Mouse (Mus musculus) liver, adult 2 months (tissue): ENCODE data around the gene Ppfia2.

ENCODE experiments used
- CTCF ChIP-seq: fragments of 200-500 bp; IDR thresholded peaks from 2 replicates; pipeline ENCODE4 v1.5.1; 2011; ENCODE audit warnings: low read depth, low read length, control low read depth
- POLR2A ChIP-seq: fragments of 200-500 bp; IDR thresholded peaks from 2 replicates; pipeline ENCODE4 v1.6.1; 2011; ENCODE audit warnings: low read length, control low read depth; ENCODE audit not compliant: insufficient read depth; ENCODE audit errors: extremely low read depth

DNA sequence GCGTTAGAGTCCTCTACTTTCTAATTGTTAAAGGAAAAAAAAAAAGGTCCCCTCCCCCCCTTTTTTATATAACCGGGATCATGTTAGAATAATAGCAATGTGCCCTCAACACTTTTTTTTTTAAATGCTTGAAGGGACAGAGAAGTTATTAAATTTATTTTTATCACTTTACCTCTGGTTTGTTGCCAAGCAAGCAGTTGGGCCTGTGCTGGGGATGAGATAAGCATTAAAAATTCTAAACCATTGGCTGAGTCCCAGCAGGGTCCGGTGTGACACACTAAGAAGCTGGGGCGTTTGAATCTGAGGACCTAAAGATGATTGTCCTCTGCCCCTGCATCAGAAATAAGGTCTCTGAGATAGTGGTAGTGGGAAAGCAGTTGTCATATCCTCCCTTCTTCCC lies 114.9 kb downstream of the Ppfia2 start:
- no peak for TF ChIP-seq POLR2A
- TF ChIP-seq CTCF: no peak
